Mouse (Mus musculus) midbrain, embryonic 14.5 days (tissue): ENCODE measurements at regions not wholly inside any gene's neighbourhood (a gene's known extent, or its start where the extent isn't known, plus 50 kb on each side); places are given as distances from the start of the nearest gene placed in this dataset.
A peak's percentile ranks its signal among the peaks of the same experiment; 100 is the strongest.

Source experiments
- ATAC-seq: fragments of 200-750 bp; cut with Nextera tagmentation; 2 replicates; pipeline ENCODE4 v1.8.0; 2017; ENCODE audit warnings: moderate number of reproducible peaks, moderate library complexity; ENCODE audit not compliant: low FRiP score, low TSS enrichment
- DNase-seq: peaks from one replicate; pipeline ENCODE4 v3.0.0-alpha.2; 2015
- H3K27ac ChIP-seq: fragments of 300-500 bp; sonication (generic); replicated peaks from 2 replicates; pipeline ENCODE4 v1.5.1; 2014; ENCODE audit warnings: mild to moderate bottlenecking, low read depth, low read length, moderate library complexity
- H3K27me3 ChIP-seq: fragments of 300-500 bp; sonication (generic); 2 replicates; pipeline ENCODE4 v1.6.1; 2014; ENCODE audit warnings: low read length, control low read depth, mixed read lengths; ENCODE audit not compliant: control insufficient read depth, insufficient read depth
- H3K36me3 ChIP-seq: fragments of 300-500 bp; sonication (generic); 2 replicates; pipeline ENCODE4 v1.6.1; 2014; ENCODE audit warnings: low read length, control low read depth; ENCODE audit not compliant: control insufficient read depth, insufficient read depth
- H3K4me1 ChIP-seq: fragments of 300-500 bp; sonication (generic); 2 replicates; pipeline ENCODE4 v1.6.1; 2014; ENCODE audit warnings: mild to moderate bottlenecking, antibody characterized with exemption, low read length, control low read depth; ENCODE audit not compliant: control insufficient read depth, insufficient read depth
- H3K4me2 ChIP-seq: fragments of 300-500 bp; sonication (generic); 2 replicates; pipeline ENCODE4 v1.6.1; 2014; ENCODE audit warnings: mild to moderate bottlenecking, low read length, moderate library complexity
- H3K4me3 ChIP-seq: fragments of 300-500 bp; sonication (generic); replicated peaks from 2 replicates; pipeline ENCODE4 v1.5.1; 2014; ENCODE audit warnings: low read depth, low read length
- H3K9ac ChIP-seq: fragments of 300-500 bp; sonication (generic); replicated peaks from 2 replicates; pipeline ENCODE4 v1.6.1; 2014; ENCODE audit warnings: mild to moderate bottlenecking, low read length, moderate library complexity
- H3K9me3 ChIP-seq: fragments of 300-500 bp; sonication (generic); 2 replicates; pipeline ENCODE4 v1.6.1; 2016; ENCODE audit warnings: low read length, control low read depth, mixed read lengths; ENCODE audit not compliant: control insufficient read depth
- WGBS: fragments of 180-500 bp; shearing (Covaris S2); extraction: QIAGEN DNeasy Blood & Tissue Kit; methylation state at CpG from one replicate; pipeline ENCODE4 v1.1.7; 2014; 5-methylcytosine and 5-hydroxymethylcytosine counted together

DNA sequence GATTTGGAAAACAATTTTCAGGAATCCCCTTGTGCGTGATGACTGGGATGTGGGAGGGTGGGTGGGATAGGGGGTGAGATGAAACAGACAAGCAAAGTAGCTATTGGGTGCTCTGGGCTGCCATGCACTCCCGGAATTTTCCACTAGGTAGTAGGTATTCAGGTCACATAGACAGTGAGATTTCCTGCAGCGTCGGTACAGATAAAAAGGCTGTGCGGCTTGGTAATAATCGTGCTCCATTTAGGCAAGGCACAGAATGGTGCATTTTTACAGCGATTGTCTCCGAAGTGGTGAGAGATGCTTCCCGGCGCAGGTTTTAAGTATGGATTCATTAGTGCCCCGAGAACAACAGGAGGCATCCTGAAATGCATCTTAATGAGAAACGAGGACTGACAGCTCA lies 95.1 kb upstream of the Pced1b start:
- WGBS, result 53% methylated on average over 12 of the region's 12 CpGs
- H3K4me2 ChIP-seq, result peak overlapping the region; percentile 43
- DNase-seq (peak; percentile 82), ATAC-seq (peak; percentile 63; the same call in 1 of the 2 replicates)
- peak overlapping the region; percentile 88 for H3K27ac ChIP-seq
- H3K36me3 ChIP-seq, result no peaks in the 10 kb centered on the region
- 0 out of 2 replicates have a peak, but pooled peaks cover 4% of the 10 kb centered on the region for H3K4me1 ChIP-seq
- H3K27me3 ChIP-seq, result no peaks in the 10 kb centered on the region
- peak overlapping the region; percentile 13 for H3K9ac ChIP-seq
- no peaks in the 10 kb centered on the region for H3K9me3 ChIP-seq
- H3K4me3 ChIP-seq, result no peak overlapping the region

DNA sequence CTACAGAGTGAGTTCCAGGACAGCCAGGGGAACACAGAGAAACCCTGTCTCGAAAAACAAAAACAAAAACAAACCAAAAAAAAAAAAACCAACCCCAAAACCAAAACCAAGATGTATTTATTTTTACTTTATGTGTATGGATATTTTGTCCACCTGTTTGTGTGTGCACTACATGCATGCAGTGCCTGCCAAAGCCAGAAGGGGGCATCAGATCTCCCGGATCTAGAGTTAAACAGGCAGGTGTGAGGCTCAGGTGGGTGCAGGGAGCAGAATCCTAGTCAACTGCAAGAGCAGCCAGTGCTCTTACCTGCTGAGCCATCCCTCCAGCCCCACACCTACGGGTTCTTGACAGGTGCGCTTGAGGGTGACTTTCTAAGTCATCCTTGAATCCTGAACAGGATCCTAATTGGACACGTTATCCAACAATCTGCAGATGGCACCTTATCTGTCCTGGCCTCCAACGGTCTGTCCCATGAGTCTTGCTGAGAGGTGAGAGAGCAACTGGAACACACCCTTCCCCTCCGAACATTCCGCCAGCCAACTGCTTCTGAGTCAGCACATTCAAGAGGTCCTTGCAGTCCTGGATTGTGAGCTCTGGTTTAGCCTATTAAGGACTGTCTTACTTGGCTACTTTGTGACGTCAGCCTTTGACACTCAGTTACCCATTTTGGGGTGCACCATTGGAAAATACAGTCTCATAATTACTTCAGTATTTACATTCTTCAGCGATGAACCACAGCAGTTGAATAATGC lies 95.4 kb upstream of the Slc38a4 start:
- no peaks in the 10 kb centered on the region for H3K9me3 ChIP-seq
- H3K4me1 ChIP-seq, result 0 out of 2 replicates have a peak, but pooled peaks cover 4% of the 10 kb centered on the region
- H3K4me2 ChIP-seq, result no peak overlapping the region
- H3K27me3 ChIP-seq, result no peaks in the 10 kb centered on the region
- peak; percentile 47 for DNase-seq
- peak overlapping the region; percentile 88 for H3K27ac ChIP-seq
- no peak overlapping the region for H3K4me3 ChIP-seq
- WGBS, result 83% methylated on average over 10 of the region's 10 CpGs
- no peaks in the 10 kb centered on the region for H3K36me3 ChIP-seq
- ATAC-seq, result no peak
- no peak overlapping the region for H3K9ac ChIP-seq

DNA sequence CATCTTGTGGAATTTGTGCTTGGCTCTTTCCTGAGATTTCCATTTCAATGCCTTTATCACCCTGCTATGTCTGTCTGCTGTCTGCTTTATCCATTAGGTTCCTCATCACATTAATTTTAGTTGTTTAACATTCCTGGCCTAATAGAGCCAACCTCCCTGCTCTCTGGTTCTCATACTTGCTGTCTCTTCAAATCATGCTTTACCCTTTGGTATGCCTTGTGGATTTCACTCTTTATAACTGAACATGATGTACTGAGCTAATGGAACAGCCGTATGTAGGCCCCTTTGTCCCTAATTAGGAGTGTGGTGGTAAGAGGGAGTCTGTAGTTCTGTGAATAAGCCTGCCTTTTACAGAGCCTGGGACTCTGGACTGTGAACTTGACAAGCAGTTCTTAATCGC lies 86.2 kb upstream of the Slc38a4 start:
- H3K9ac ChIP-seq, result no peak overlapping the region
- H3K4me3 ChIP-seq, result no peak overlapping the region
- peaks cover 4% of the 10 kb centered on the region; the same call in 1 of the 2 replicates for H3K9me3 ChIP-seq
- no peak overlapping the region for H3K4me2 ChIP-seq
- H3K36me3 ChIP-seq, result no peaks in the 10 kb centered on the region
- no peaks in the 10 kb centered on the region for H3K27me3 ChIP-seq
- WGBS, result 93% methylated on average over 2 of the region's 2 CpGs
- ATAC-seq (no peak), DNase-seq (no peak)
- no peak overlapping the region for H3K27ac ChIP-seq
- H3K4me1 ChIP-seq, result no peaks in the 10 kb centered on the region

DNA sequence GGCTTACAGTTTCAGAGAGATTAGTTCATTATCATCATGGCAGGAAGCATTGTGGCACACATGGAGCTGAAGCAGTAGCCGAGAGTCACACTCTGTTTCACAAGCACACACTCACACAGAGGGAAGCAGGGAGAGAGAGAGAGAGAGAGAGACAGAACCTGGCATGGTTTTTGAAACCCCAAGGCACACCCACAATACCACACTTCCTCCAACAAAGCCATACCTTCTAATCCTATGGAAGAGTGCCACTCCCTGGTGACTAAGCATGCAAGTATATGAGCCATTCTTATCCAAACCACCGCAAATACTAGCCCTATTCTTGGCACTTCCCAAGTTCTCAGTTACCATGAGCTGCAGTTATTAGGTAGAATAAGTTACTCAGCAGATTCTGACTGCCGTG lies 82.5 kb upstream of the Slc38a4 start:
- H3K9me3 ChIP-seq, result peaks cover 4% of the 10 kb centered on the region; the same call in 1 of the 2 replicates
- H3K27me3 ChIP-seq, result no peaks in the 10 kb centered on the region
- no peak for ATAC-seq
- no peak overlapping the region for H3K27ac ChIP-seq
- no peaks in the 10 kb centered on the region for H3K4me1 ChIP-seq
- no peak overlapping the region for H3K4me3 ChIP-seq
- 84% methylated on average over 3 of the region's 3 CpGs for WGBS
- H3K36me3 ChIP-seq, result no peaks in the 10 kb centered on the region
- no peak for DNase-seq
- H3K4me2 ChIP-seq, result no peak overlapping the region
- H3K9ac ChIP-seq, result no peak overlapping the region

DNA sequence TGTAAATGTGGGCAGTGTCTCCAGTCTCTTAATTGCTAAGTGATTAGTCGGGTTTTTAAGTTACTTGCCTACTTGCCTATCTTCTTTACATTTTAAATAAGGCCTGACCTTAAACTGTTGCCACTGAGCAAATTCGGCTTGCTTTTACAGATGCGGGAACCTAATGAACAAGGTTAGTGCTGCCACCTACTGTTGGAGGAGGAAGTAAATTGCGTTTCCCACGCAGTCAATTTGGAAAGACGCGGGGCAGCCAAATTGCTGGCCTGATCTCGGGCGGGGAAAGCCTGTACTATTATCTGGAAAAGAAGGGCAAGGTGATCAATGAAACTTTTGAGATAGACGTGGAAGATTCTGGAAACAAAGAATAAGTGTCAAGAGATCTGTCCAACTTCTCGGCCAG lies 79.5 kb upstream of the Slc38a4 start:
- H3K36me3 ChIP-seq, result no peaks in the 10 kb centered on the region
- no peaks in the 10 kb centered on the region for H3K4me1 ChIP-seq
- no peak overlapping the region for H3K4me2 ChIP-seq
- H3K4me3 ChIP-seq, result no peak overlapping the region
- H3K9ac ChIP-seq, result no peak overlapping the region
- ATAC-seq, result no peak
- H3K27ac ChIP-seq, result no peak overlapping the region
- no peaks in the 10 kb centered on the region for H3K27me3 ChIP-seq
- H3K9me3 ChIP-seq, result peaks cover 4% of the 10 kb centered on the region; the same call in 1 of the 2 replicates
- DNase-seq, result peak; percentile 90
- WGBS, result 13% methylated on average over 11 of the region's 11 CpGs

DNA sequence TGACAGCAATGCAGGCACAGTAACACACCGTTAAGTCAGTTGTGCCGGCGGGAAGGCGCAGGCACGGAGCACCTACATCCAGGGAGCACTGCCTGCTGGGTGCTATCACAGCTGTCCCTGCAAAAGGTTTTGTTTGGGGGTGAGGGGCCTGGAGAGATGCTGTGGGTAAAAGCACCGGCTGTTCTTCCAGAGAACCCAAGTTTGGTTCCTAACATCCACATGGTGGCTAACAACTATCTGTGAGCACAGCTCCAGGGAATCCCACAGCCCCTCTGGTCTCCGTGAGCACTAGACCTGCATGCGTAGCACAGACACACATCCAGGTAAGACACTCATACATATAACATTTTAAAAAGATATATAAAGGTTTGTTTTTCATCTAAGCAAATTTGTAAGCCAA lies 72.0 kb upstream of the Slc38a4 start:
- no peaks in the 10 kb centered on the region for H3K27me3 ChIP-seq
- 92% methylated on average over 8 of the region's 8 CpGs for WGBS
- H3K9me3 ChIP-seq, result no peaks in the 10 kb centered on the region
- H3K36me3 ChIP-seq, result no peaks in the 10 kb centered on the region
- no peak overlapping the region for H3K4me2 ChIP-seq
- no peak overlapping the region for H3K4me3 ChIP-seq
- H3K27ac ChIP-seq, result no peak overlapping the region
- H3K4me1 ChIP-seq, result no peaks in the 10 kb centered on the region
- H3K9ac ChIP-seq, result no peak overlapping the region
- no peak for ATAC-seq
- no peak for DNase-seq

DNA sequence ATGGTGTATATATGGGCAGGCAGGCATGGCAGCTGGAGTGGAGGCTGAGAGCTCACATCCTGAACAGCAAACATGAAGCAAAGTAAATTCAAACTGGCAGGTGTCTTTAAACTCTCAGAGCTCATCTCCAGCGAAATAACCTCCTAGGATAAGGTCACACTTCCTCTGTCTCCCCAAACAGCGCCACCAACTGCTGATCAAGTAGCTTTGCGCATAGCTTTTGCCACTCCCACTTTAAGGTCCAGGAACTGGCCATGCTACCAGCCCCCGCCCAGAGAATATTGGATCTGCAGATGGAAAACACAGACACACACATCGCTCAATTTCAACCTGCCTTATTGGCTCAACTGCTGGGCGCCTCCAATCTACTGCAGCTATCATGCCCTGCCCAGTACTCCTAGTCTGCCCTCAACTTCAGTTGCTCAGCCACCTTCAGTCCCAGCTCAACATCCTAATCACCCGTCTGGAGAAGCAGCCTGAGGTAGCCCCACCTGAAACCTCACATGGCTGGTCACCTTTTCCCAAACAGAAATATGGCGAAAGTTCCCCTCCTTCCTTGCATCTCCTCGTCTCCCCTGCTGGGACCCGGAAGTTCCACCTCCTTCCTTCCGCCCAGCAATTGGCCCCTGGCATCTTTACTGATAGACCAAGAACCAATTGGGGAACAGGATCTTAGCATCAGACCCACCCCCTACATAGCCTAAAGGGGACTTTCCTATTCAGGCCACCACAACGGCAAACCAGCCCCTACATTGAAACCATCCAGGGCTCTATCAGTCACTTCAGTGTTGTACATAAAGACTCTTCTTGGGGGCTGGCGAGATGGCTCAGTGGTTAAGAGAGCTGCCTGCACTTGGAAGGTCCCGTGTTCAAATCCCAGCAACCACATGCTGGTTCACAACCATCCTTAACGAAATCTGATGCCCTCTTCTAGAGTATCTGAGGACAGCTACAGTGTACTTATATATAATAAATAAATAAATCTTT lies 70.4 kb upstream of the Slc38a4 start:
- 84% methylated on average over 15 of the region's 15 CpGs for WGBS
- ATAC-seq (no peak), DNase-seq (no peak)
- Histone ChIP-seq H3K4me1 (no peaks in the 10 kb centered on the region), H3K9ac (no peak overlapping the region), H3K4me3 (no peak overlapping the region), H3K36me3 (no peaks in the 10 kb centered on the region), H3K27ac (no peak overlapping the region), H3K4me2 (no peak overlapping the region), H3K9me3 (no peaks in the 10 kb centered on the region), H3K27me3 (no peaks in the 10 kb centered on the region)

DNA sequence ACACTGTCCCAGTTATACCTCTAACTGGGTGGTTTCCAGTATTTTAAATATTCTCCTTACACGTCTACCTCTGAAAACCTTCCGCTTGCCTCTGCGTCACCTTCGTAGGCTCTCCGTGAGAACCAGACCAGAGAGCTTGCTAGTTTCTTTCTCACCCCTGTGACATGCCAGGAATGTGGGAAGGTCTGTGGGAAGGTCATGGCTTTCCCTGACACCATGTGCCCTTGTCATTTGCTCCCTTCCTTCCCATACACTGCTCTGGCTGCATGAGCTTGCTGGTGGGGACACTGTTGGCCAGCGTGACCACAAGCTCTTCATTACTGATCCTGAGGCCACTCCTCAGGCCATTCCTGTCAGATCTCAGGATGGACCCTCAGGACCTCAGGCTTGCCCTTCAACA lies 66.5 kb upstream of the Slc38a4 start:
- Histone ChIP-seq H3K27ac (no peak overlapping the region), H3K4me1 (no peaks in the 10 kb centered on the region), H3K9me3 (no peaks in the 10 kb centered on the region), H3K36me3 (no peaks in the 10 kb centered on the region), H3K9ac (no peak overlapping the region), H3K4me2 (no peak overlapping the region), H3K4me3 (no peak overlapping the region), H3K27me3 (no peaks in the 10 kb centered on the region)
- ATAC-seq (no peak), DNase-seq (no peak)
- 93% methylated on average over 6 of the region's 6 CpGs for WGBS
